Mouse (Mus musculus): ENCODE measurements around the gene Csnk1g2. TPM values are rescaled to one million over a fixed set of nuclear protein-coding genes. Genes with fewer than 3 reads are reported as not detected.

The Csnk1g2 gene
- polyA plus RNA-seq, 1 experiment = 165 TPM

- TF ChIP-seq FOSL1 (IDR thresholded peaks at IDR 0.05; ENCODE audit: insufficient read depth, low read length, poor library complexity, severe bottlenecking) = no peak
- TF ChIP-seq MAX (IDR thresholded peaks at IDR 0.05) = no peak
- TF ChIP-seq CTCF (IDR thresholded peaks at IDR 0.05; ENCODE audit: control insufficient read depth, insufficient read depth, insufficient read length) = no peak
- no peak for TF ChIP-seq CEBPB (IDR thresholded peaks at IDR 0.05; ENCODE audit: low read depth)
- no peak for TF ChIP-seq MYOD1 (IDR thresholded peaks at IDR 0.05; ENCODE audit: control insufficient read depth, insufficient read length, low read depth)
- no peak for TF ChIP-seq MYOG (IDR thresholded peaks at IDR 0.05; ENCODE audit: control insufficient read depth, extremely low read depth, insufficient read length)
- H3ac ChIP-seq (ENCODE audit: control insufficient read depth, insufficient read length, low read depth) = peak overlapping the region; percentile 13
- H3K27me3 ChIP-seq (ENCODE audit: control insufficient read depth, insufficient read depth, insufficient read length) = no peaks in the 10 kb centered on the region
- H3K36me3 ChIP-seq (ENCODE audit: control insufficient read depth, insufficient read depth) = peaks cover 7% of the 10 kb centered on the region
- H3K79me2 ChIP-seq (ENCODE audit: control insufficient read depth, insufficient read depth) = peaks cover 41% of the 10 kb centered on the region
- H3K4me3 ChIP-seq (ENCODE audit: insufficient read depth, poor library complexity, severe bottlenecking) = peak overlapping the region; percentile 100
- H3K79me3 ChIP-seq (ENCODE audit: low read depth) = peaks cover 38% of the 10 kb centered on the region
These were observed 1.0 kb upstream of the Csnk1g2 start for GRCm38 (mm10) chr10:80621690-80621939.

- TF ChIP-seq FOSL1 (IDR thresholded peaks at IDR 0.05; ENCODE audit: insufficient read depth, low read length, poor library complexity, severe bottlenecking) (no peak), USF1 (IDR thresholded peaks at IDR 0.05; ENCODE audit: low read depth) (peak; percentile 9), MAX (IDR thresholded peaks at IDR 0.05) (peak; percentile 61), CEBPB (IDR thresholded peaks at IDR 0.05; ENCODE audit: low read depth) (peak; percentile 93)
- peak overlapping the region; percentile 51 for H3ac ChIP-seq (ENCODE audit: control insufficient read depth, insufficient read length, low read depth)
- peaks cover 7% of the 10 kb centered on the region for H3K36me3 ChIP-seq (ENCODE audit: control insufficient read depth, insufficient read depth)
- H3K4me3 ChIP-seq (ENCODE audit: insufficient read depth, poor library complexity, severe bottlenecking) = peak overlapping the region; percentile 100
- peaks cover 41% of the 10 kb centered on the region for H3K79me3 ChIP-seq (ENCODE audit: low read depth)
- peaks cover 46% of the 10 kb centered on the region for H3K79me2 ChIP-seq (ENCODE audit: control insufficient read depth, insufficient read depth)
- H3K27me3 ChIP-seq (ENCODE audit: control insufficient read depth, insufficient read depth, insufficient read length) = no peaks in the 10 kb centered on the region
These were observed 538 bp upstream of the Csnk1g2 start for GRCm38 (mm10) chr10:80621940-80622660.

GRCm38 (mm10) chr10:80623457-80624191 is 986 bp downstream of the Csnk1g2 start:
- Histone ChIP-seq H3ac (ENCODE audit: control insufficient read depth, insufficient read length, low read depth) (peak overlapping the region; percentile 90), H3K36me3 (ENCODE audit: control insufficient read depth, insufficient read depth) (peaks cover 7% of the 10 kb centered on the region), H3K79me3 (ENCODE audit: low read depth) (peaks cover 55% of the 10 kb centered on the region), H3K79me2 (ENCODE audit: control insufficient read depth, insufficient read depth) (peaks cover 61% of the 10 kb centered on the region), H3K27me3 (ENCODE audit: control insufficient read depth, insufficient read depth, insufficient read length) (no peaks in the 10 kb centered on the region), H3K4me3 (ENCODE audit: insufficient read depth, poor library complexity, severe bottlenecking) (peak overlapping the region; percentile 100)
- TF ChIP-seq USF1 (IDR thresholded peaks at IDR 0.05; ENCODE audit: low read depth) = no peak
- TF ChIP-seq CTCF (IDR thresholded peaks at IDR 0.05; ENCODE audit: control insufficient read depth, insufficient read depth, insufficient read length) = no peak
- no peak for TF ChIP-seq FOSL1 (IDR thresholded peaks at IDR 0.05; ENCODE audit: insufficient read depth, low read length, poor library complexity, severe bottlenecking)
- TF ChIP-seq CEBPB (IDR thresholded peaks at IDR 0.05; ENCODE audit: low read depth) = no peak

GRCm38 (mm10) chr10:80625764-80626163 is 3.1 kb downstream of the Csnk1g2 start:
- Histone ChIP-seq H3K79me2 (ENCODE audit: control insufficient read depth, insufficient read depth) (peaks cover 82% of the 10 kb centered on the region), H3K4me3 (ENCODE audit: insufficient read depth, poor library complexity, severe bottlenecking) (no peak overlapping the region), H3K36me3 (ENCODE audit: control insufficient read depth, insufficient read depth) (peaks cover 7% of the 10 kb centered on the region), H3K79me3 (ENCODE audit: low read depth) (peaks cover 76% of the 10 kb centered on the region), H3ac (ENCODE audit: control insufficient read depth, insufficient read length, low read depth) (no peak overlapping the region), H3K27me3 (ENCODE audit: control insufficient read depth, insufficient read depth, insufficient read length) (no peaks in the 10 kb centered on the region)
- no peak for TF ChIP-seq CTCF (IDR thresholded peaks at IDR 0.05; ENCODE audit: control insufficient read depth, insufficient read depth, insufficient read length)
- no peak for TF ChIP-seq USF1 (IDR thresholded peaks at IDR 0.05; ENCODE audit: low read depth)
- no peak for TF ChIP-seq FOSL1 (IDR thresholded peaks at IDR 0.05; ENCODE audit: insufficient read depth, low read length, poor library complexity, severe bottlenecking)
- no peak for TF ChIP-seq MAX (IDR thresholded peaks at IDR 0.05)
- TF ChIP-seq MYOG (IDR thresholded peaks at IDR 0.05; ENCODE audit: control insufficient read depth, extremely low read depth, insufficient read length) = no peak
- no peak for TF ChIP-seq MYOD1 (IDR thresholded peaks at IDR 0.05; ENCODE audit: control insufficient read depth, insufficient read length, low read depth)
- no peak for TF ChIP-seq CEBPB (IDR thresholded peaks at IDR 0.05; ENCODE audit: low read depth)

GRCm38 (mm10) chr10:80627685-80628084 is 5.0 kb downstream of the Csnk1g2 start:
- Histone ChIP-seq H3K79me2 (ENCODE audit: control insufficient read depth, insufficient read depth) (peaks cover 100% of the 10 kb centered on the region), H3K79me3 (ENCODE audit: low read depth) (peaks cover 88% of the 10 kb centered on the region), H3K36me3 (ENCODE audit: control insufficient read depth, insufficient read depth) (peaks cover 7% of the 10 kb centered on the region), H3ac (ENCODE audit: control insufficient read depth, insufficient read length, low read depth) (no peak overlapping the region), H3K27me3 (ENCODE audit: control insufficient read depth, insufficient read depth, insufficient read length) (no peaks in the 10 kb centered on the region), H3K4me3 (ENCODE audit: insufficient read depth, poor library complexity, severe bottlenecking) (no peak overlapping the region)
- no peak for TF ChIP-seq CEBPB (IDR thresholded peaks at IDR 0.05; ENCODE audit: low read depth)
- no peak for TF ChIP-seq MAX (IDR thresholded peaks at IDR 0.05)
- no peak for TF ChIP-seq CTCF (IDR thresholded peaks at IDR 0.05; ENCODE audit: control insufficient read depth, insufficient read depth, insufficient read length)
- TF ChIP-seq FOSL1 (IDR thresholded peaks at IDR 0.05; ENCODE audit: insufficient read depth, low read length, poor library complexity, severe bottlenecking) = no peak
- TF ChIP-seq USF1 (IDR thresholded peaks at IDR 0.05; ENCODE audit: low read depth) = no peak
- no peak for TF ChIP-seq MYOG (IDR thresholded peaks at IDR 0.05; ENCODE audit: control insufficient read depth, extremely low read depth, insufficient read length)
- TF ChIP-seq MYOD1 (IDR thresholded peaks at IDR 0.05; ENCODE audit: control insufficient read depth, insufficient read length, low read depth) = no peak
